Mouse (Mus musculus): ENCODE results near the gene Vmac. TPM values are rescaled to one million over a fixed set of nuclear protein-coding genes. Genes with fewer than 3 reads are reported as not detected.

Vmac gene
- polyA plus RNA-seq, 3 experiments from 2014 or later = 3.1 to 7.4 (median 3.8) TPM

DNA sequence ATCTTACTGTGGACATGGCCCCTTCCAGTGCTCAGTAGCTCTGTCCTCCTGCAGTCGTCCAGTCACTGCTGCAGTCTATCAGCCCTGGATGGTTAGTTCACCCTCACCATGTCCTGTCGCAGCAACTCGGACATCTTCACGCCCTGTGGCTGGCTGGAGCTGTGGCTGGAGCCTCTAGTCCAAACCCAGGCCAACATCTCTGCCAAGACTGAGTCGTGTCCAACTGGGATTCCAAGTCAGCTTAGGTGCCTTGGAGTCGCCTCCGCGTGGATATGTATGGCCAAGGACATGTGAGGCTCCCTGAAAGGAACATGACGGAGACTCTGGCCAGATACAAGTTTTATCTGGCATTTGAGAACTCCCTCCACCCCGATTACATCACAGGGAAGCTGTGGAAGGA is 20.4 kb upstream of the Vmac start:
- no peak for ATAC-seq

DNA sequence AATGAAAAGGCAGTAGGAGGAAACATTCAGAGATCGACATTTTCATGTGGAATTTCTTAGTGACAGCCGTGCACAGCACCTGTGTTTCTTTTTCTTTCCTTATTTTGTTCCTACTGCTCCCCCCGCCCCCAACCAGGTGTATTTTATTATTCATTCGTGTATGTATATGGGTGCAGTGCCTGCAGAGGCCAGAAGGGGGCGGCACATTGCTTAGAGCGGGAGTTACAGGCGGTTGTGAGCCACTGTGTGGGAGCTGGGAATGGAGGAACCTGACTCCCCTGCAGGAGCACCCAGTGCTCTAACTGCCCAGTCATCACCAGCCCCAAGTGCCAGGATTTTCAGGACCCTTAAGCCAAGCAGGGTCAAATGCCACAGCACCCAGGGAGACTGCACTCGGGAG is 18.7 kb upstream of the Vmac start:
- ATAC-seq = no peak

DNA sequence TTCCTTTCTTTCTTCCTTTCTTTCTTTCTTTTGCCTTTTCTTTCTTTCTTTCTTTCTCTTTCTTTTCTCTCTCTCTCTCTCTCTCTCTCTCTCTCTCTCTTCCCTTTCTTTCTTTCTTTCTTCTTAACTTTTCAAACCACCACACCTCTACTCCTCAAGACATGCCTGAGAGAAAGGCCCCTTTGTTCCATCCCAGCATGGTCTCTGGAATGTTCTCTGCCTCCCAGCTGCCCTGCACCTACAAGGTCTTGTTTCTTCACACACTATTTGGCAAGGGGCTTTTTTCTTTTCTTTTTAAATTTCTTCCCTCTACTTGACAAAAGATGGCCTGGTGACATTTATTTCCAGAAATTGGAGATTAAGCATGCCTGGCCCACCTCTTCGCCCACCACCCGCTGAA is 11.8 kb upstream of the Vmac start:
- ATAC-seq = no peak

DNA sequence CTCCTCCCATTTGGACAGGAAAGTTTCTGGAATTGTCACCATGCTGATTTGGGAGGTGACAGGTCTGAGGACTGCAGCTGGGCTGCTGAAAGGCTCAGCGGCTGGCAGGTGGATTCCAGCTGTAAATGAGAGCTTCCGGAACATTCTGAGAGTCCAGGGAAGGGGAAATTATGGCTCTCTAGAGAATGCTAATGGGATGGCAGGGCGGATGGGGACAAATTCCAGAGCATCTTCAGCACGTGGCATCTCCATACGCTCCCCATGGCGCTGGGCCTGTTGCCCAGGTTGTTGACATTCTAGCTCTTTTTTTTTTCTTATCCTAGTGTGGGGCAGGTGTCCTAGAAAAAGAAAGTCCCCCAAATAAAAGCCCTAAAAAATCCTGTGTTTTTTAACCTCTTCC is 11.3 kb upstream of the Vmac start:
- no peak for ATAC-seq

DNA sequence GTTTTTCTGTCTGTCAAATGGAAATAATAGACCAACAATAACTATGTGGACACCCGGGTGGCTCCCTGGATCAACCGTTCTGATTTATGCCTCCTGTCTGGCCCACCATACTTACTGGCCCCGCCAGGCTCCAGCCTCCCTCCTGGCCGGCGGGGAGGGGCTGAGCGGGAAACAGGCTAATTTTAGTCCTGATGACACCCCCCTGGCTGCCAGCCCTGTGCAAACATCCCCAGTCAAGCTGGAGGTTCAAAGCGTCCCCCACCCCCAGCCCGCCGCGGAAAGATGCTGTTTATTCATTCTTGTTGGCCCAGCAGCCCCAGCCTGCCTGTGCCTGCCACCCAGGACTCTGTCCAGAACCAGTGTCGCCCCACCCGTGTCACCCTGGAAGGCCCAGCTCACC is 10.3 kb upstream of the Vmac start:
- ATAC-seq = no peak

DNA sequence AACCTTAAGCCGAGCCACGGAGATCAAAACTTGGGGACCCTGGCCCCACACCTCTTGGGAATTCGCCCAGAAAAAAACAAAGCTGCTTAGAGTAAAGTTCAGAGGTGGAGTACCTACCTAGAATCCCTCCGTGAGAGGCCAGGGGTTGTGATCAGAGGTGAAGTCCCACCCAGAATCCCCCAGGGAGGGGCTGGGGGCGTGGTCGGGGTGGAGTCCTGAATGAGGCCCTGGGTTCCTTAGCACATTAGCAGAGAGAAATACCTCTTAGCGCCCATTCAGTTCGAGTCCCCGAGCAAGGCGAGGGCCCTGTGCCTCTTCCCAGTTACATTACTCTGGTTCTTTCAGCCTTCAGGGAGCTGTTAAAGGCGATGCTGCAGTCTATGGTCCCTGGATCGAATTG is 9.8 kb upstream of the Vmac start:
- ATAC-seq = no peak

DNA sequence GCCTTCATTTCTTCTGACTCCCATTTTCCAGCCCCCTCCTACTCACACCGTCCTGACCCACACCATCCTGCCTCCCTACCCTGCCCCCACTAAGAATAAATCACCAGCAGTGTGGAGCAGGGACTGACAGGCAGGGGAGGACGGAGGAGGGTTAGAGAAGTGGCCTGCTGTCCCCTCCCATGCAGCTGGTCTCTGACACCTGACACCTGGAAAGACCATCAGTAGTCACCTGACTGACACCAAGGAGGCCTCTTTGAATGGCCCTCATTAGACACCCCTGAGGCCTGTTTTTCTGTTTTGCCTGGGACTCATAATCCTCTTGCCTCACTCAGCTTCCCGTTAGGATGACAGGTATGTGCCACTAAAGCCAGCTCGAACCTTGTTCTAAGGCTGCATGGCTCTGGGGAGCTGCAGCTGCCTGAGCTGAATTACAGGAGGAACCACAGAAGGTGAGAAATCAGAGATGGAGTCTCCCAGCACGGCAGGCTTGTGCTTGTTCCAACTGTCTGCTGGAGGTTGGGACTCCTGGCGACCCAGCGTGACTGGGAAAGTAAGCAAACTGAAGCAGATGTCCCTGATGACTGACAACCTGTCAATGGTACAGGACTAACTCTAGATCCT is 9.3 kb upstream of the Vmac start:
- ATAC-seq = no peak

DNA sequence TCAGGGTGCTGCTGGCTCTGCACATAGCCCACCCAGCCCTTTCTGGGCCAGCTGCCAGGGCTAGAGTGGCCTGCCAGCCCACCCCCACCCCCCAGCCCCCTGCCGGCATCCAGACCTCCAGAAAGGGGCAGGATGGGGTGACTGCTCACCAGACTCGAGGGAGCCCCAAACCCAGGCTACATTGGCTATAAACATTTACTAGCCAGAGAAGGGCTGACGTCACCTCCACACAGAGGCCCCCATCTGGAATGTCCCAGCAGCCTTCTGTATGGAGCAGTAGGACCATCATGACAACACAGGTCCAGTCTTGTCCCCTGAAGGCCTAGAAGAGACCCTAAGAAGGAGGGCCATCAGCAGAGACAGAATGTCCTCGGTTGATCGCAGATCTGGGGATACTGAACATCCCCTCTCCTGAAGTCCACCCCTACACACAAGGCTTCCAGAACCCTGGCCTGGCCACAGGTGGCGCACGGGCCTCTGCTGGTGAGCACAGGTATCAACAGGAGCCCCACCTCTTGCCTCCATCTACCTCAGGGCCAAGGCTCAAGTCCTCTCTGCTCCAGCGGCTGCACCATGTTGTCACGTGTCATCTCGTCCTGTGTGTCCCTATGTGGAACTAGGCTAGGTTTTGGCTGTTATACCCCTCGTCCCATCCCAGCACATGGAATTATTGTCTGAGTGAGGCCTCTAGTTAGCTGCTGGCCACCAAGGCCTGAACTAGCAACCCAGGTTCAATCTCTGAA is 5.8 kb upstream of the Vmac start:
- no peak for ATAC-seq

DNA sequence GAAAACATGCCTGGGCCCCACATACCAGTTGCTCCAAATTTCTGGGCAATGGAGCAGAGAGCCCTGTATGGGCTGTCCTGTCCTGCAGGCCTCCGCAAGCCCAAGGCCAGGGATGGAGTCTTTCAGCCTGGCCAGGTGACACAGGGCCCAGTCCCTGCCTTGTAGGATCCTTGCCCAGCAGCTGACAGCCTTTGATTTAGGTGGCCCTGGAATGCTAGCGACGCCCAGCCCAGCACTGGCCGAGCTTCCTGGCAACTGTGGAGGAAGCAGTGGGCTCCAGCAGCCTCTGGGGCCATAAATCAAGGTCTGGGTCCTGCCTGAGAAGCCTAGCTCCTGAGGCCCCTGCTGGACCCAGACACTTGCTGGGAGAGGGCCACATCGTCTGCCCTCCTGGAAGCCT is 4.6 kb upstream of the Vmac start:
- no peak for ATAC-seq

DNA sequence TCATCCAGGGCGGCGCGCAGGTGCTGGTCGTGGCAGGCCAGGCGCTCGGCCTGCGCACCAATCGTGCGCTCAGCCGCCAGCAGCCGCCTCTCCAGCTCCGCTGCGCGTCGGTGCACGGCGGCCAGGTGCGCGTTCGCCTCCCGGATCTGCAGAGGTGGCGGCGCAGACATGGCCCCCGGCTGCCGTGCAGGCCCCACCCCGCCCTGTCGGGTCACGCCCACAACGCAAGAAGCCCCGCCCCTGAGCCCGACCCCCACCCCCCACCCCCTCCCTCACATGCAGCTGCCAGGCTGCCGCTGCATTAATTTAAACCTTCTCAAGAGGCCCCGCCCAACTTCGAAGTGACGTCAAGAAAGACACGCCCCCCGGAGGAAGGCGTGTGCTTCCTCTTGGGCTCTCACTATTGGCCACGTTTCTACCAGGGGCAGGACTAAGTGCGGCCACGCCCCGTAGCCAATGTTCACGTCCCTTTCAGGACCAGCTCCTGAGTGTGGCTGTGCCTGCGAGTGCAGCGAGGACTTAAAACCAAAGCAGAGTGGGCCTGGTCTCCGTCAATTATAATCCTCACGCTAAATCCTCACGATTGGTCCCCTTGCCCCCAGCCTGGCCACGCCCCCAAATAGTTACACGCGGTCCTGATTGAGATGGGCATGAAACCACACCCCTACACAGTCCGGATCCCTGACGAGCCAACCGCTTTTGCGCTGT is 1.0 kb downstream of the Vmac start:
- peak; percentile 90 for ATAC-seq

DNA sequence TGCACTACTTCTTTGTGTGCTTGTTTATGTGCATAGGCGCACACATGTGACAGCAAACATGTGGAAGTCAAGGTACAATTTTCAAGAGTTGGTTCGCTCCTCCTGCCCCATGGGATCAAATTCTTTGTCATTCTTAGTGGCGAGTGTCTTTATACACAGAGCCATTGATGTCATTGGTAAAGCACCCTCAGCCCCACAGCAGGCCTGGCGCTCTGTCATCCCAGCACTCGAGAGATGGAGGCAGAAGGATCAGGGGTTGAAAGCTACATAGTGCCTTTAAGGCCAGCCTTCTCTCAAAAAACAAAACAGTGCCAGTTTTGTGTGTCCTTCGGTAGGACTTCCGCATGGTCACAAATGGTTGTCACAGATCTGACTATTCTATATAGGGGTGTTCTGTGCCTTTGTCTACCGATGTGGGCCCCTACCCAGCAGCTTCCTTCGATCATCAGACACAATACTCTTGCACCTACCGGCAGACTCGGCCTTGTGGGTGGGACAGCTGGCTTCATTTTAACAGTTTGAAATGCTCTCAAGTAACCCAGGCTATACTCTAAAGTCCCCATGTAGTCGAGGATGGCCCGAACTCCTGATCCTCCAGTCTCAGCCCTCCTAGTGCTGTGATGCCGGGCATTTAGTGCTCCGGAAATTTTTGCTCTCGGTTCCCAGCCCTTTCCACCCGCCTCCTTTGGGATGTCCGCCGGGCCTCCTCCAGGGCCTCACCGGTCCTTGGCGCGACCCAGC is 1.7 kb downstream of the Vmac start:
- ATAC-seq = no peak

DNA sequence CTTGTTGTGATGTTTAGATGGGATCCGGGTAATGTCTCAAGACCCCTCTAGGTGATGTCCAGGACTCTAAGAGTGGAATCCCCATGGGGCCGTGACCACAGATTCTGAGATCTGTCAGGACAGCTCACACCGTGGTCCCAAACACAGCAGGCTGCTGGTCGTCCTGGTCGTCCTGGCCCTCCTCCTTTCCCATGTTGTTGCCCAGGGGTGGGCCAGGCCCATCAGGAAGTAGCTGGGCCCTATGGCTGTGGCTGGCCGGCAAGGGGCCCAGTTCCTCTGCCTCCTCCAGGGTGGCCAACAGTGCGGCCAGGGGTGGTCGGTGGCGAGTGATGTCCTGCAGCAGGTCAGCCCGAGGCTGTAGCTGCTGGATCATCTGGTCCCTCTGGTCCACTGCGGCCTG is 2.5 kb downstream of the Vmac start:
- ATAC-seq = no peak

DNA sequence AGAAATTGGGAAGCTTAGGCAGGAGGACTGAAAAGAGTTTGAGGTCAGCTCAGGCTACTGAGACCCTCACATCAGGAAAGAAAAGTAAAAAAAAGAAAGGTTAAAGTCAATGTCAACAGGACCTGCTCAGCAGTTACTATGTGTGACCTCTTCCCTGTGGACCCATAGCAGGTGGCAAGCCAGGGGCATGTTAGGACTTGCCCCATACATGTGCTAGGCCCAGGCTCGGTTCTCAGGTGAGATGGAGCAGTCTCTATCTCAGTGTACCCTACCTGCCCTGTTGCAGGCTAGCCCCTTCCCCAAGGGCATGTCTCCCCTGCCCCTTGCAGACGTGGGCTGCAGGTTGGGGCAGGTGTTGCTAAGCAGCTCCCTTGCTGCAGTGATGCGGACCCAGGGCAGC is 8.1 kb downstream of the Vmac start:
- ATAC-seq = no peak

DNA sequence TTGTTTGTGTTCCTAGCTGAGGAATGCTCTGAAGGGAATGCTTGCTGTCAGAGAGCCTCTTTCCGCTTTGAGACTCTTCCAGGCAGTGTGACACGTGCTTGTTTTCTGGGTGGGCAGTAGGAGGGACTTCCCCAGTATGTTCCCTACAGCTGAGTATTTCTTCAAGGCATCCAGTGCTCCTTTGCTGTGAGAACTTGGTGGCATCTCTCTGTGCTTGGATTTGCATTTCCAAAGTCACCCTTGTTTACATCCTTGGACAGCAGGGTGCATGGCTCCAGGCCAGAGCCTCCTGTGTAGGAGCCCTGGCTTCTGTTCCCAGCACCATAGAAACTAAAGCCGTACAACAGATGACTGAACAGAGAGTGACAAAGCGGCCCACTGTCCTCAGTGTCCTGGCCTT is 9.1 kb downstream of the Vmac start:
- no peak for ATAC-seq

DNA sequence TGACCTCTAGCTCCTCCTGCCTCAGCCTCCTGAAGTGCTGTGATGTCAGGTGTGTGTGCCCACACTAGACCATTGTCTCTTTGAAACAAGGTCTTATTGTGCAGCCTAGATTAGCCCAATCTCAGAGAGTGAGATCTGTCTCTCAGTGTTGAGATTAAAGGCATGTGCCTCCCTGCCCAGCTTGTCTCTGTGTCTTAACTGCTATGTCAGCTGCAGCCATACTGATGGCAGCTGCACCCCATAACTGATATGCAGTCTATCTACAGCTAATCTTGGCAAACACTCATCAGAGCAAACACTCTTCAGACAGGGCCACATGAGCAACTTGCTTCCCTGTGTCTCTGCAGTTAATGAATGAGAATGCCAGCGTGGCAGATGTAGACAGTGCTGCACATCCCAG is 11.3 kb downstream of the Vmac start:
- no peak for ATAC-seq

DNA sequence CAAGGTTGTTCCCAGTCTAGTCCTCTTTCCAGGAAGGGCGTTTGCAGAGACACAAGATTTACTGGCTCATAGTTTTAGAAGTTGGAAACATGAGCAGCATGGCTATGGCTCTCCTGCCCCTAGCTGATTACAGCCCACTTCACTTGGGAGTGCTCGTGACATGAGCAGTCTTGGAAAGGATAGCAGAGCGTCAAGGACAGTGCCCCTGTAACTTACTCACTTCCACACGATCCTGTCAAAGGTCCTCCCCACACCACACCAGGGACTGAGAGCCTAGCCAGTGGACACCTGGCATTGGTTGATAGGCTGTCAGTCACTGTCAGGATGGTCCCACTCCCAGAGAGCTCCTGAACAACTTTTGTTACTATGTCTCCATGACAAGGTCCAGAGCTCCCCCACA is 14.8 kb downstream of the Vmac start:
- no peak for ATAC-seq

DNA sequence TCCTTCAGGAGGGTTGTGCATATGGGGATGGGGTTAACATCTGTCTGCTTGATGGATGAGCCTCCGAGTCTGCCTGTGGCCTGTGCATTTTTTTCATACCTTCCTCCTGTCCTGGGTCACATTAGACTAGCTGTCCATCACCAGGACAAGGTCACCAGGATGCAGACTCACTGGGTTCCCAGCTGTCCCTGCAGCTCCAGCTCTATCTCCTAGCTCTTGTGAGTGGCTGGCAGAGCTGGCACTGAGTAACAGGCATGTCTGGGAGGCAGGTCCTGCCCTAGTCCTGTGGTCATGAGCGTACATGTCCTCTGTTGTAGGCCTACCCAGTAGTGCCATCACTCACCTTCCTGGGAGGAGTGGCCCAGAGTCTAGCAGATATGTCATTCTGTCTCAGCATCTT is 17.4 kb downstream of the Vmac start:
- no peak for ATAC-seq

DNA sequence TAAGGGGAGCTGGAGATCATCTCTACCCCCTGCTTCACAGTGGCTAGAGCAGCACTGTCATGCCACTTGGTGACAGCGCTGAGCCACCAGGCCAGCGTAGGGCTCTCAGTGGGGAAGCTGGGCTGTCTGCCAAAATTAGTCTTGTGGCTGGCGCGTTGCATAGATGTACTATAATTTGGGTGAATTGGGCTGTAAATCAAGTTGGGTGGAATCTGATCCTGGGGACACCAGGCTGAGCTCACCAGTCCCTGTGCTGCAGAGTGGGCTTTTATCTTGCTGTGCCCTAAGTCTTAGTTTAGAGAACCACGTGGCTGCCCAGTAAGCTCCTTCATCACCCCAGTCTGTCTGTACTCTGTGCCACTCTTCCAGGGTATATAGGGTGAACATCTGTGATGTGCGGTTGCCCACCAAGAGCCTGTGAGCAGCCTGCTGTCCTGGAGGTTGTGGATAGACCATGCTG is 23.9 kb downstream of the Vmac start:
- ATAC-seq = no peak

DNA sequence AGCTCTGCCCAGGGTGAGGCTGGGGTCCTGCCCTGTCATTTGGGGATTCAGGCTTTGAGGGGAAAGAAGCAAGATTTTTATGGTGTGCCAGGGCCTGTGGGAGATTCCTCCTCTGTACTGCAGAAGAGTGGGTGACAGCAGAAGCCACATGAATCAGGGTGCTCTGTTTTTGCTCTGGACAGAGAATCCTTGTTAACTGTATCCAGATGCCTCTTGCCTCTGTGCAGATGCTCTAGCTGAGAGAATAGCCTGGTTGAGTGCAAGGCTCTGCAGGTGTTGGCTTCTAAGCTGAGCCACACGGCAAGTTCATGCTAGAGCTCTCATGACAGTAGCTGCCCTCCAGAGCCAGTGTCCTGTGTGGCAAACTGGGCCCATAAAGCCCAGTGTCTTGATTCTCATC is 24.4 kb downstream of the Vmac start:
- no peak for ATAC-seq

DNA sequence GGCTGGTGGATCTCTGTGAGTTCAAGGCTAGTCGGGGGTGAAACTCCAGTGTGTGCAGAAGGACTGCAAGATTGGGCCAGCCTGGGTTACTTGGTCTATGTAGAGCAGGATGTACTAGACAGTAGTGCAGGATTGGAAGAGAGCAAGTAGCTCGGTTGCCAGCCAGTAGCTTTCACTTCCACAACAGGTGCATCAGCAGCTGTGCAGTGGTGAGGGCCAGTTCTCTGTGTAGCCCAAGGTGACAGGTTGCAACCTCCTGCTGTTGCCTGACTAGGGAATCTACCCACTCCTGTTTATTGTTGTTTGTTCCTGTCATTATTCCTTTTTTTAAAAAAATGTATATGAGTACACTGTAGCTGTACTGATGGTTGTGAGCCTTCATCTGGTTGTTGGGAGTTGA is 29.1 kb downstream of the Vmac start:
- ATAC-seq = no peak

DNA sequence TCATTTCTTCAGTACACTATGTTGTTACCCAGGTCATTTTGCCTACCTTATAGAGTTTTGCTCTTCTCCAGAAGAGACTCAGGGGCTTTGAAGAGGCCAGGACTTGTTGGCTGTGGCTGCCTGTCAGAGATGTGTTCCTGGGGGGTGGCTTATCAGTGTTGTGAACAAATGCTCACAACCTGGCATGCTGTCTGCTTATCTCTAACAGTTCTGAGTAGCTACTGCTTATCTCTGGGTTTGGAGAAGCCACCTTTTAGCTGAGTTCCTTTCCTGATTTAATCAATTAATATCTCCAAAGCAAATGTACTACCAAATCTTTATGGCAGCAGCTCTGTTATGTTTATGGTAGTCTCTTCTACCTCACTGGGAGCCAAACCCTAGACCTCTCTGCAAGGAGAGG is 29.8 kb downstream of the Vmac start:
- ATAC-seq = no peak

DNA sequence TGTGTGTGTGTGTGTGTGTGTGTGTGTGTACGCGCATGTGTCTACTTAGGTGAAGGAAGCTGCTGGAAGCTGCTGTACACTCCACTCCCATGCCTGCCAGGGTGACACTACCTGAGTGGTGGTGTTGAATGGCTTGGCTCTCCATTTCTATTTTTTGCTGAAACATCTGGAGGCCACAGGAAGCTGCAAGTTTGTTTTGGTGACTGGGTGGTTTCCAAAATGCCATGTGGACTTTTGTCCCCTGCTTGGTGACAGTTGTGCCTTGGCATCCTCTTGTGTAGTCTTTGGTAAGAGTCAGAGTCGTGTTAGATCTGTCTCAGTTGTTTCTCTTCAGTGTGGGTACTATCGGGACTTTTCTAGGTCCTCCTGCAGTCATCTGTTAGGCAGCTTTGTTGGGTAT is 31.0 kb downstream of the Vmac start:
- no peak for ATAC-seq

DNA sequence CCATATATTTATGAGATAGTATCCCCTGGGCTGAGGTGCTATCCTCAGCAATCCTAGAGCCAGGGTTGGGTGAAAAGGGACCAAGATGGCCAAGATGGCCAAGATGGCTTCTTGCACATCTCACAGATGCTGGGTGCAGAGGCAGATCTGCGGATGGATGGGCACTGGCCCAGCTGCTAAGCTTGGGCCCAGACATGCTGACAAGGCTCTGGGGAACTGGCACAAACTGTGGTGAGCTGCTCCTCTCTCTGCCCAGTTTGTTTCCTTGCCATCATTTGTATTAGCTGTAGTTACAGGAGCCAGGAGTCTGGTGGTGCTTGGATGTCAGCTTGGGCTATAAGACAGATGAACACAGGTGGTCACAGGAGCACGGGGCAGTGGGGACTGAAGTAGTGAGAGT is 33.2 kb downstream of the Vmac start:
- ATAC-seq = no peak
